Mouse (Mus musculus) CH12.LX (cell line): ENCODE data around the gene Tulp4. TPM values are rescaled to one million over a fixed set of nuclear protein-coding genes. Genes with fewer than 3 reads are reported as not detected.

Source experiments
- DNase-seq: peaks from one replicate; pipeline ENCODE4 v3.0.0-alpha.2; 2013; ENCODE audit errors: extremely low read depth
- H3K27ac ChIP-seq: 2 replicates; pipeline ENCODE4 v1.5.1; 2012; ENCODE audit warnings: low read depth, mild to moderate bottlenecking, control low read depth, moderate library complexity; ENCODE audit not compliant: insufficient read depth
- H3K27me3 ChIP-seq: replicated peaks from 2 replicates; pipeline ENCODE3; 2012; ENCODE audit warnings: inconsistent platforms
- H3K36me3 ChIP-seq, 2 experiments: replicated peaks in 1 of 2; 2 replicates each; pipeline versions ENCODE3 to v1.6.1; 2012; ENCODE audit warnings: inconsistent platforms in 1 of 2, low read length in 1 of 2, mild to moderate bottlenecking in 1 of 2, mixed read lengths in 1 of 2, moderate library complexity in 1 of 2; ENCODE audit not compliant: control insufficient read depth in 1 of 2, insufficient read depth in 1 of 2
- H3K4me1 ChIP-seq, 2 experiments: 2 replicates each; pipeline ENCODE4 v1.6.1; 2012; ENCODE audit warnings: inconsistent platforms in 1 of 2, moderate library complexity in 1 of 2; ENCODE audit not compliant: insufficient read depth in 2 of 2, control insufficient read depth in 1 of 2
- H3K4me2 ChIP-seq: 2 replicates; pipeline ENCODE4 v1.6.1; 2012; ENCODE audit warnings: low read depth, mild to moderate bottlenecking, control low read depth; ENCODE audit not compliant: poor library complexity, insufficient read depth, severe bottlenecking
- H3K4me3 ChIP-seq, 3 experiments: fragments of 150-350 bp in 1 of 3; sonication (generic) in 1 of 3; replicated peaks in 1 of 3; 2 replicates each; pipeline versions ENCODE3 to v1.5.1; 2011 to 2012; ENCODE audit warnings: low read depth in 2 of 3, low read length in 2 of 3, mild to moderate bottlenecking in 2 of 3, moderate library complexity in 2 of 3, control low read depth in 1 of 3, improper control_type of control experiment in 1 of 3, inconsistent platforms in 1 of 3, mixed read lengths in 1 of 3; ENCODE audit not compliant: poor library complexity in 1 of 3
- H3K79me2 ChIP-seq: replicated peaks from 2 replicates; pipeline ENCODE4 v1.6.1; 2012; ENCODE audit warnings: mild to moderate bottlenecking, moderate library complexity; ENCODE audit not compliant: control insufficient read depth, poor library complexity, insufficient read depth, severe bottlenecking; ENCODE audit errors: extremely low read depth
- H3K9ac ChIP-seq: 2 replicates; pipeline ENCODE4 v1.6.1; 2012; ENCODE audit warnings: low read depth, mild to moderate bottlenecking, control low read depth, moderate library complexity; ENCODE audit not compliant: insufficient read depth
- H3K9me3 ChIP-seq: replicated peaks from 2 replicates; pipeline ENCODE3; 2012; ENCODE audit warnings: low read length, inconsistent platforms, mixed read lengths
- CHD1 ChIP-seq: IDR thresholded peaks from 2 replicates; pipeline ENCODE4 v1.6.1; 2012; ENCODE audit warnings: low read depth, low read length, improper control_type of control experiment, inconsistent platforms
- CHD2 ChIP-seq: IDR thresholded peaks from 2 replicates; pipeline ENCODE4 v1.6.1; 2011; ENCODE audit warnings: low read length, improper control_type of control experiment
- CTCF ChIP-seq, 2 experiments: IDR thresholded peaks in 1 of 2; conservative IDR thresholded peaks in 1 of 2; 2 replicates each; pipeline ENCODE4 v1.5.1; 2011 to 2012; ENCODE audit warnings: low read depth in 2 of 2, low read length in 2 of 2, improper control_type of control experiment in 1 of 2, inconsistent platforms in 1 of 2, mild to moderate bottlenecking in 1 of 2, moderate library complexity in 1 of 2
- ETS1 ChIP-seq: conservative IDR thresholded peaks from 2 replicates; pipeline ENCODE4 v1.6.1; 2012; ENCODE audit warnings: low read depth, mild to moderate bottlenecking, inconsistent platforms, low read length, improper control_type of control experiment, moderate library complexity
- KAT2A ChIP-seq: IDR thresholded peaks from 2 replicates; pipeline ENCODE4 v1.6.1; 2012; ENCODE audit warnings: low read length, improper control_type of control experiment, inconsistent platforms; ENCODE audit not compliant: insufficient replicate concordance
- MAFK ChIP-seq: IDR thresholded peaks from 2 replicates; pipeline ENCODE4 v1.6.1; 2011; ENCODE audit warnings: low read length, improper control_type of control experiment; ENCODE audit not compliant: insufficient replicate concordance
- MAX ChIP-seq: IDR thresholded peaks from 2 replicates; pipeline ENCODE4 v1.6.1; 2011; ENCODE audit warnings: low read length, improper control_type of control experiment
- MXI1 ChIP-seq: IDR thresholded peaks from 2 replicates; pipeline ENCODE4 v1.6.1; 2011; ENCODE audit warnings: mild to moderate bottlenecking, low read depth, low read length, improper control_type of control experiment
- PAX5 ChIP-seq: IDR thresholded peaks from 2 replicates; pipeline ENCODE4 v1.6.1; 2012; ENCODE audit warnings: low read length, inconsistent platforms, mixed read lengths
- POLR2A ChIP-seq: IDR thresholded peaks from 2 replicates; pipeline ENCODE4 v1.6.1; 2011; ENCODE audit warnings: low read depth, mild to moderate bottlenecking, improper control_type of control experiment, low read length
- RAD21 ChIP-seq: IDR thresholded peaks from 2 replicates; pipeline ENCODE4 v1.6.1; 2011; ENCODE audit warnings: low read depth, mild to moderate bottlenecking, low read length, improper control_type of control experiment, moderate library complexity
- SMC3 ChIP-seq: IDR thresholded peaks from 2 replicates; pipeline ENCODE4 v1.6.1; 2011; ENCODE audit warnings: low read depth, low read length, improper control_type of control experiment
- TBP ChIP-seq: conservative IDR thresholded peaks from 2 replicates; pipeline ENCODE4 v1.6.1; 2011; ENCODE audit warnings: low read depth, low read length, improper control_type of control experiment
- UBTF ChIP-seq: IDR thresholded peaks from 2 replicates; pipeline ENCODE4 v1.6.1; 2012; ENCODE audit warnings: low read depth, mild to moderate bottlenecking, inconsistent platforms, low read length, improper control_type of control experiment, moderate library complexity
- ZC3H11A ChIP-seq: IDR thresholded peaks from 2 replicates; pipeline ENCODE4 v1.6.1; 2012; ENCODE audit warnings: low read depth, mild to moderate bottlenecking, inconsistent platforms, low read length, improper control_type of control experiment
- ZKSCAN1 ChIP-seq: IDR thresholded peaks from 2 replicates; pipeline ENCODE4 v1.6.1; 2012; ENCODE audit warnings: low read depth, inconsistent platforms, low read length, improper control_type of control experiment, borderline replicate concordance
- dilution Hi-C: fragments of 300-500 bp; cut with MboI; formaldehyde crosslinking; loops from 2 replicates; pipeline ENCODE4 v1.14.3; 2020; ENCODE audit warnings: low sequenced_read_pairs; ENCODE audit not compliant: extremely low pct_unique_long_range_greater_than_20kb, extremely low pct_ligation_motif_present
- in situ Hi-C: fragments of 300-500 bp; cut with MboI; formaldehyde crosslinking; loops from 3 replicates; pipeline ENCODE4 v1.14.3; 2019; ENCODE audit warnings: low sequenced_read_pairs, low pct_ligation_motif_present, low pct_unique_long_range_greater_than_20kb, mixed read lengths
- polyA plus RNA-seq: library from polyadenylated mRNA; unstranded; fragments of >175 nt; gene quantifications from 2 replicates; pipeline ENCODE4 v1.2.1, GENCODE M21; 2012; ENCODE audit warnings: low read depth; ENCODE audit not compliant: insufficient read length
- total RNA-seq, 2 experiments: library from RNA; depleted of rRNA; stranded (reverse); fragments of 300-350 nt in 1 of 2; fragments of >200 nt in 1 of 2; gene quantifications; 2 replicates each; pipeline ENCODE4 v1.2.3; 2012 to 2014

The Tulp4 gene
- total and polyA plus RNA-seq, 3 experiments, result 7.8 to 50.7 (median 33.6) TPM

DNA sequence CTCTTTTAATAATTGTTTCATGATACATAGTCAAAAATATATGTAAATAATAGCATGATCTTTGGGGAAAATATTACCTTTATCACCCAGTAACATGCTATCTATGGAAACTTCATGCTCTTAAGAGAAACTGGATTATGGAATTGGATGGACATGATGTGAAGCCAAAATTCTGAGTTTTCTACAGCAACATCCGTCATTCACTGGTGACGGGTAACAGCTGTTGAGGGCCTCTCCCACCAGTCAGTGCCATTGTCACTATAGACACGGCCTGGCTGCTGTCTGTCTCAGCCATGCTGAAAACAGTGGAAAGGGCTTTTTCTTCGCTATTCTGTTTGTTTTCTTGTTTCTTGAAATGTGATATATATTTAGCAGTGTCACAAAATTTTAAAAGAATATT lies 76.5 kb downstream of the Tulp4 start:
- no peaks in the 10 kb centered on the region for H3K9me3 ChIP-seq
- dilution Hi-C loops (no loop called here), in situ Hi-C loops (no loop called here)
- no peak for DNase-seq
- peaks cover 5 to 41% of the 10 kb centered on the region in 2 experiments for H3K36me3 ChIP-seq
- H3K27me3 ChIP-seq, result no peaks in the 10 kb centered on the region
- no peak overlapping the region for H3K9ac ChIP-seq
- no peaks in the 10 kb centered on the region for H3K79me2 ChIP-seq
- no peak overlapping the region for H3K4me3 ChIP-seq
- H3K4me1 ChIP-seq, result peaks cover 0 to 14% of the 10 kb centered on the region in 2 experiments; a peak in 2 of 4 replicates
- H3K27ac ChIP-seq, result no peak overlapping the region
- no peak overlapping the region for H3K4me2 ChIP-seq
- TF ChIP-seq CHD2 (no peak), CHD1 (no peak), RAD21 (no peak), SMC3 (no peak), ZC3H11A (no peak), MXI1 (no peak), ETS1 (no peak)

DNA sequence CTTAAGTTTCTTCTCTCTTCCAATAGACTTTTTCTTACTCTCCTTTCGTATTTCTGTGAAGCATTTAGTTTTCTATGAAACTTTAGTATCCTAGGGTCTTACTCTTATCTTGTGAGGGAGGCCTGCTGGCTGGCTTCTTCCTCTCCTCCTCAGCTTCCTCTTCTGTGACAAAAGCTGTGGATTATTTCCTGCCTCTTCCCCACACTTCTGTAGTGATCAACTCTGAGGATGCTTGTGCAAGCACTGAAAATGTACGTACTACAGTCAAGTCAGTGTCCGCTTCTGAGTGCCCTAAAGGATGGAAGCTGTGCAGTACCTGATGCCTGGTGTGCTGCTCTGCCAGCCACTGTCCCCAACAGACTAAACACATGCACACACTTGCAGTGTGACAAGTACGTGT lies 80.4 kb downstream of the Tulp4 start:
- DNase-seq, result no peak
- H3K27me3 ChIP-seq, result no peaks in the 10 kb centered on the region
- TF ChIP-seq POLR2A, result no peak
- no peak for TF ChIP-seq MAFK
- no peak for TF ChIP-seq TBP
- H3K4me1 ChIP-seq, result peaks cover 0 to 14% of the 10 kb centered on the region in 2 experiments; a peak in 2 of 4 replicates
- dilution Hi-C loops (no loop called here), in situ Hi-C loops (no loop called here)
- H3K4me3 ChIP-seq, result no peak overlapping the region
- H3K36me3 ChIP-seq, result peaks cover 5 to 32% of the 10 kb centered on the region in 2 experiments
- H3K27ac ChIP-seq, result no peak overlapping the region
- H3K9me3 ChIP-seq, result no peaks in the 10 kb centered on the region
- H3K79me2 ChIP-seq, result no peaks in the 10 kb centered on the region
- no peak overlapping the region for H3K9ac ChIP-seq
- H3K4me2 ChIP-seq, result no peak overlapping the region

DNA sequence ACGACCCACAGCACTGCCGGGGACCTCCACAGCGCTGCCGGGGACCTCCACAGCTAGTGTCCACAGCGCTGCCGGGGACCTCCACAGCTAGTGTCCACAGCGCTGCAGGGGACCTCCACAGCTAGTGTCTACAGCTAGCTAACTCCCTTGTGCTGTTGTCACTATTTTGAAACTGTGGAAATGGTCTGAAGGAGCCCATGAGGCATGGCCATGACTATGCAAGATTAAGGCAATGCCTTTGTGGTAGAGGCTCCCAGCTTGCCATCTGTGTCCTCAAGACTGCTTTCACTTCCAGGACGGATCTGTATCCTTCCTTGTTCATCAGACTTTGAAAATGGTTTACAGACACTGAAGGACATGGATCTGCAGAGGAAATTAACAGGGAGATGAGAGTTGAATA lies 80.9 kb downstream of the Tulp4 start:
- Histone ChIP-seq H3K4me1 (peaks cover 0 to 14% of the 10 kb centered on the region in 2 experiments; a peak in 2 of 4 replicates), H3K4me3 (no peak overlapping the region), H3K4me2 (no peak overlapping the region), H3K9ac (no peak overlapping the region), H3K9me3 (no peaks in the 10 kb centered on the region), H3K79me2 (no peaks in the 10 kb centered on the region), H3K27me3 (no peaks in the 10 kb centered on the region), H3K27ac (no peak overlapping the region), H3K36me3 (peaks cover 5 to 36% of the 10 kb centered on the region in 2 experiments)
- TF ChIP-seq CHD1, result no peak
- no peak for TF ChIP-seq POLR2A
- no peak for TF ChIP-seq KAT2A
- no peak for TF ChIP-seq CHD2
- no peak for TF ChIP-seq MAX
- TF ChIP-seq UBTF, result no peak
- TF ChIP-seq CTCF (conservative IDR thresholded peaks at IDR 0.05 in 1 of 2, IDR thresholded peaks at IDR 0.05 in 1 of 2; ENCODE audit: low read depth in 2 of 2, low read length in 2 of 2), result no peak
- TF ChIP-seq ZKSCAN1, result no peak
- TF ChIP-seq PAX5, result no peak
- in situ Hi-C loops, result no loop called here
- no peak for DNase-seq
- dilution Hi-C loops, result no loop called here
